Comparison of ENCODE assay signal across 12 mouse cellular contexts in the genomic region with DNA sequence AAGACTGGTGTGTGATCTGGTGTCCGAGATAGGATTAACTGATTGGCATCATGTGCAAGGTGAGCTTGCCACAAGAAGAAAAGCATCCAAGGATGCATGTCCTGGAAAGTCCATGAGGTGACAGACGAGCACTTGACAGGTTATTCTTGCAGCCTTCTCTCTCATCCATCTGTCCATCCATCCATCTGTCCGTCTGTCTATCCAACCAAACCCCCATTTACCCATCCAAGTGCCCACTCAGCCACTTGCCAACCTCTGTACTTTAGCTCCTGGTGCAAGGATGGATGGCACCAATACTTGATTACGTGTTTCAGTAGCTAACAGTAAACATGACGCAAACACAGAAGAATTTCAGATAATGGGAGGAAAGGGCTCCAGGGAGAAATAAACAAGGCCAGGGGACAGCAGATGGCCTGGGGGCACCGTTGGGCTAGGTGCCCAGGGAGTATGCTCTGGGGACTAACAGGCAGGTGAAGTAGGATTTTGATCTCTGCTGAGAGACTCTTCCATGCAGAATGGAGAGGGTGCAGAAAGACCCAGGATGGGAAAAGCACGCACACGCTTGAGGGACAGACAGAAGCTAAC.
DNase-seq lines count a peak whose midpoint lies in the region; ATAC-seq and TF ChIP-seq lines count a peak whose summit lies in the region.
"Had no signal": no experiment of that assay in that cellular context is flagged by ENCODE, and none has a peak within 500 bp of the region (broad histone marks: within the 10 kb centered on the region; RNA-seq: fewer than 3 reads in every experiment).

No protein-coding gene starts in this region.

- DNase-seq in cerebellum, postnatal 36 days = peak; percentile 58 to 62
- DNase-seq in layer of hippocampus, postnatal 25 days (ENCODE audit: extremely low spot score in 1 of 2, low spot score in 1 of 2) = no peak
- no peak for DNase-seq in layer of hippocampus, adult 9-11 months
- DNase-seq: gastrocnemius, postnatal 36 days; kidney, postnatal 10 days; spleen, adult 18-20 months had no signal

- TF ChIP-seq CTCF in intestine, postnatal 0 days (IDR thresholded peaks at IDR 0.05; ENCODE audit: low read depth) = no peak

- ATAC-seq in intestine, embryonic 15.5 days = no peak
- no peak; the same call in 1 of the 2 replicates for ATAC-seq in intestine, postnatal 0 days
- ATAC-seq in midbrain, embryonic 15.5 days (replicated peaks) = no peak
- ATAC-seq in midbrain, embryonic 16.5 days = no peak
- ATAC-seq in stomach, embryonic 14.5 days (ENCODE audit: insufficient number of reproducible peaks, insufficient read depth, low FRiP score, low read depth) = no peak

- H3K36me3 ChIP-seq in intestine, embryonic 15.5 days = no peaks in the 10 kb centered on the region
- H3K36me3 ChIP-seq in intestine, postnatal 0 days (ENCODE audit: control insufficient read depth, insufficient read depth) = no peaks in the 10 kb centered on the region
- no peaks in the 10 kb centered on the region for H3K36me3 ChIP-seq in midbrain, embryonic 15.5 days (replicated peaks)
- no peaks in the 10 kb centered on the region for H3K36me3 ChIP-seq in midbrain, embryonic 16.5 days (ENCODE audit: control insufficient read depth, insufficient read depth, low read length)
- no peaks in the 10 kb centered on the region for H3K36me3 ChIP-seq in stomach, embryonic 14.5 days (ENCODE audit: control insufficient read depth, insufficient read depth, low read length)
- H3K36me3 ChIP-seq: liver, embryonic 15.5 days had no signal

- H3K9ac ChIP-seq in intestine, embryonic 15.5 days = no peak overlapping the region
- H3K9ac ChIP-seq in intestine, postnatal 0 days (ENCODE audit: low read depth, low read length) = no peak overlapping the region
- H3K9ac ChIP-seq in midbrain, embryonic 15.5 days = no peak overlapping the region
- H3K9ac ChIP-seq in midbrain, embryonic 16.5 days (ENCODE audit: low read depth, low read length) = no peak overlapping the region
- H3K9ac ChIP-seq in stomach, embryonic 14.5 days (replicated peaks; ENCODE audit: low read depth, low read length) = no peak overlapping the region
- H3K9ac ChIP-seq: liver, embryonic 15.5 days had no signal

- WGBS in intestine, embryonic 15.5 days = 62% methylated on average over 8 of the region's 8 CpGs
- 58% methylated on average over 8 of the region's 8 CpGs for WGBS in intestine, postnatal 0 days
- 82% methylated on average over 8 of the region's 8 CpGs for WGBS in midbrain, embryonic 15.5 days
- WGBS in midbrain, embryonic 16.5 days = 82% methylated on average over 8 of the region's 8 CpGs
- WGBS in stomach, embryonic 14.5 days = 63% methylated on average over 8 of the region's 8 CpGs

- peak overlapping the region; percentile 40; the same call in 1 of the 2 replicates for H3K27ac ChIP-seq in intestine, embryonic 15.5 days
- H3K27ac ChIP-seq in intestine, postnatal 0 days (ENCODE audit: low read depth, low read length) = no peak overlapping the region
- 0 out of 2 replicates have a peak overlapping the region, but pooled peaks have one; percentile 44 for H3K27ac ChIP-seq in midbrain, embryonic 15.5 days
- H3K27ac ChIP-seq in midbrain, embryonic 16.5 days (ENCODE audit: low read length) = no peak overlapping the region; the same call in 1 of the 2 replicates
- peak overlapping the region; percentile 39 for H3K27ac ChIP-seq in stomach, embryonic 14.5 days (ENCODE audit: low read length)
- H3K27ac ChIP-seq: liver, embryonic 15.5 days had no signal

- no peak overlapping the region for H3K4me3 ChIP-seq in intestine, embryonic 15.5 days (replicated peaks)
- H3K4me3 ChIP-seq in intestine, postnatal 0 days (ENCODE audit: low read depth, low read length) = no peak overlapping the region
- H3K4me3 ChIP-seq in midbrain, embryonic 15.5 days = no peak overlapping the region
- H3K4me3 ChIP-seq in midbrain, embryonic 16.5 days (ENCODE audit: low read depth, low read length) = no peak overlapping the region
- no peak overlapping the region for H3K4me3 ChIP-seq in stomach, embryonic 14.5 days (ENCODE audit: low read depth, low read length)
- H3K4me3 ChIP-seq: liver, embryonic 15.5 days had no signal

- H3K4me1 ChIP-seq in intestine, embryonic 15.5 days (replicated peaks) = peaks cover 32% of the 10 kb centered on the region
- no peaks in the 10 kb centered on the region; the same call in 1 of the 2 replicates for H3K4me1 ChIP-seq in intestine, postnatal 0 days (replicated peaks; ENCODE audit: control insufficient read depth, insufficient read depth, low read length)
- H3K4me1 ChIP-seq in midbrain, embryonic 15.5 days = peaks cover 8% of the 10 kb centered on the region
- peaks cover 8% of the 10 kb centered on the region for H3K4me1 ChIP-seq in midbrain, embryonic 16.5 days (ENCODE audit: control insufficient read depth, insufficient read depth, low read length)
- H3K4me1 ChIP-seq in stomach, embryonic 14.5 days (ENCODE audit: control insufficient read depth, insufficient read depth, low read length) = peaks cover 23% of the 10 kb centered on the region; the same call in 1 of the 2 replicates

- H3K9me3 ChIP-seq in intestine, embryonic 15.5 days = no peaks in the 10 kb centered on the region
- no peaks in the 10 kb centered on the region for H3K9me3 ChIP-seq in intestine, postnatal 0 days (ENCODE audit: control insufficient read depth)
- no peaks in the 10 kb centered on the region for H3K9me3 ChIP-seq in midbrain, embryonic 15.5 days
- H3K9me3 ChIP-seq in midbrain, embryonic 16.5 days (replicated peaks; ENCODE audit: control insufficient read depth, low read length, poor library complexity, severe bottlenecking) = no peaks in the 10 kb centered on the region
- no peaks in the 10 kb centered on the region for H3K9me3 ChIP-seq in stomach, embryonic 14.5 days (ENCODE audit: control insufficient read depth, low read depth, low read length)
- H3K9me3 ChIP-seq: liver, embryonic 15.5 days had no signal

- no peak overlapping the region for H3K4me2 ChIP-seq in intestine, embryonic 15.5 days (replicated peaks)
- no peak overlapping the region for H3K4me2 ChIP-seq in intestine, postnatal 0 days (replicated peaks; ENCODE audit: low read depth)
- H3K4me2 ChIP-seq in midbrain, embryonic 15.5 days = no peak overlapping the region
- H3K4me2 ChIP-seq in midbrain, embryonic 16.5 days (ENCODE audit: low read length) = no peak overlapping the region
- H3K4me2 ChIP-seq in stomach, embryonic 14.5 days (replicated peaks; ENCODE audit: low read depth, low read length) = no peak overlapping the region
- H3K4me2 ChIP-seq: liver, embryonic 15.5 days had no signal

- no peaks in the 10 kb centered on the region for H3K27me3 ChIP-seq in intestine, embryonic 15.5 days (replicated peaks)
- H3K27me3 ChIP-seq in intestine, postnatal 0 days (replicated peaks; ENCODE audit: control insufficient read depth, insufficient read depth, low read length) = no peaks in the 10 kb centered on the region
- no peaks in the 10 kb centered on the region for H3K27me3 ChIP-seq in midbrain, embryonic 15.5 days (replicated peaks)
- no peaks in the 10 kb centered on the region for H3K27me3 ChIP-seq in midbrain, embryonic 16.5 days (ENCODE audit: control insufficient read depth, insufficient read depth, low read depth, low read length)
- H3K27me3 ChIP-seq in stomach, embryonic 14.5 days (ENCODE audit: control insufficient read depth, insufficient read depth, low read length) = no peaks in the 10 kb centered on the region
- H3K27me3 ChIP-seq: liver, embryonic 15.5 days had no signal

Comparison
In these comparisons a context has a peak if more than half of its experiments do, and no peak if none do; other contexts are left out.
1. H3K27ac ChIP-seq: peak in intestine, embryonic 15.5 days (single experiment), midbrain, embryonic 15.5 days (single experiment) and stomach, embryonic 14.5 days (single experiment); none in intestine, postnatal 0 days (single experiment) and midbrain, embryonic 16.5 days (single experiment).
2. DNase-seq: peak in cerebellum, postnatal 36 days (2 of 2); none in layer of hippocampus, postnatal 25 days (0 of 2) and layer of hippocampus, adult 9-11 months (single experiment).